Mouse (Mus musculus) C2C12 (cell line): ENCODE data around the gene Arhgap27. TPM values are rescaled to one million over a fixed set of nuclear protein-coding genes. Genes with fewer than 3 reads are reported as not detected.

ENCODE experiments used
- H3K27me3 ChIP-seq: one replicate; pipeline ENCODE4 v1.6.1; 2011; ENCODE audit not compliant: control insufficient read depth, insufficient read depth, insufficient read length
- H3K36me3 ChIP-seq: one replicate; pipeline ENCODE4 v1.6.1; 2011; ENCODE audit not compliant: control insufficient read depth, insufficient read depth
- H3K4me3 ChIP-seq: one replicate; pipeline ENCODE4 v1.5.1; 2011; ENCODE audit warnings: mild to moderate bottlenecking, control low read depth; ENCODE audit not compliant: poor library complexity, insufficient read depth, severe bottlenecking
- H3K79me2 ChIP-seq: one replicate; pipeline ENCODE4 v1.6.1; 2011; ENCODE audit not compliant: control insufficient read depth, insufficient read depth
- H3K79me3 ChIP-seq: one replicate; pipeline ENCODE4 v1.6.1; 2011; ENCODE audit warnings: low read depth, control low read depth
- H3ac ChIP-seq: one replicate; pipeline ENCODE3; 2011; ENCODE audit warnings: low read depth; ENCODE audit not compliant: control insufficient read depth, insufficient read length
- CEBPB ChIP-seq: IDR thresholded peaks from one replicate; pipeline ENCODE4 v1.6.1; 2011; ENCODE audit warnings: low read depth, mild to moderate bottlenecking, control low read depth, moderate library complexity
- CTCF ChIP-seq: IDR thresholded peaks from one replicate; pipeline ENCODE4 v1.5.1; 2011; ENCODE audit not compliant: control insufficient read depth, insufficient read depth, insufficient read length
- FOSL1 ChIP-seq: IDR thresholded peaks from one replicate; pipeline ENCODE4 v1.8.0; 2011; ENCODE audit warnings: mild to moderate bottlenecking, low read length; ENCODE audit not compliant: poor library complexity, insufficient read depth, severe bottlenecking
- MAX ChIP-seq: IDR thresholded peaks from one replicate; pipeline ENCODE4 v1.6.1; 2011; ENCODE audit warnings: mild to moderate bottlenecking, control low read depth
- MYOD1 ChIP-seq: IDR thresholded peaks from one replicate; pipeline ENCODE4 v1.6.1; 2011; ENCODE audit warnings: low read depth; ENCODE audit not compliant: control insufficient read depth, insufficient read length
- MYOG ChIP-seq: IDR thresholded peaks from one replicate; pipeline ENCODE4 v1.6.1; 2011; ENCODE audit not compliant: control insufficient read depth, insufficient read length; ENCODE audit errors: extremely low read depth
- USF1 ChIP-seq: IDR thresholded peaks from one replicate; pipeline ENCODE4 v1.6.1; 2011; ENCODE audit warnings: low read depth, mild to moderate bottlenecking, control low read depth, moderate library complexity
- polyA plus RNA-seq: library from polyadenylated mRNA; unstranded; fragments of >200 nt; fragmentation: generic; extraction: Trizol; gene quantifications from one replicate; pipeline ENCODE4 v1.2.1, GENCODE M21; 2012; ENCODE audit warnings: missing spikeins

The Arhgap27 gene
- polyA plus RNA-seq, 1 experiment = 0.19 TPM

DNA sequence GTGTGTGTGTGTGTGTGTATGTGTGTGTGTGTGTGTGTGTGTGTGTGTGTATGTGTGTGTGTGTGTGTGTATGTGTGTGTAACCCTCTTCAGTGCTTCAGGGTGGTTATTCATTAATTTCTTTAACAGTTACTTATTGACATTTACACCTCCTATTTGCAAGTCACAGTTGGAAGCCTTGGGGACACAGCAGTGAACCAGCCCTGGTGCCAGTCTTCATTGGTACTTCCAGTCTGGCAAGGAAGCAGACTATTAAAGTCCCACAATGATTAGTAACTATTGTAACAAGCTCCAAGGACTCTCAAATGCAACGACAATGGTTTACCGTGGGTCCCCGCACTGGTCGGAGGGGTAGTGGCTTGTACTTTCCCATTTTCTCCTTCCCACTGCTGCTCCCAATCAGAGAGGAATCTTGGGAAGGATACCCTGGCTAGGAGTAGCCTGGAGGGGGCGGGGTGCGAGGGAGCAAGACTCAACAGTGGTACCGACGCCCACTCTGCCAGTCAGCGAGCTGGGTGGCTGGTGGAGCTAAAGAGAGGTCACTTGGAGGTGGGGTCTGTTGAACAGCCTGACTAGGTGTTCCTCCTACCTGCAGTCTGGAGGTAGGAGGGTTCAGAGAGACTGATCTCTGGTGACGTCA, 48.6 kb downstream of the Arhgap27 start:
- Histone ChIP-seq H3K4me3 (no peak overlapping the region), H3K27me3 (no peaks in the 10 kb centered on the region), H3ac (no peak overlapping the region), H3K79me2 (no peaks in the 10 kb centered on the region), H3K79me3 (no peaks in the 10 kb centered on the region), H3K36me3 (no peaks in the 10 kb centered on the region)
- TF ChIP-seq CTCF (no peak), MYOG (no peak), FOSL1 (no peak), MAX (no peak), USF1 (no peak), CEBPB (no peak), MYOD1 (no peak)

DNA sequence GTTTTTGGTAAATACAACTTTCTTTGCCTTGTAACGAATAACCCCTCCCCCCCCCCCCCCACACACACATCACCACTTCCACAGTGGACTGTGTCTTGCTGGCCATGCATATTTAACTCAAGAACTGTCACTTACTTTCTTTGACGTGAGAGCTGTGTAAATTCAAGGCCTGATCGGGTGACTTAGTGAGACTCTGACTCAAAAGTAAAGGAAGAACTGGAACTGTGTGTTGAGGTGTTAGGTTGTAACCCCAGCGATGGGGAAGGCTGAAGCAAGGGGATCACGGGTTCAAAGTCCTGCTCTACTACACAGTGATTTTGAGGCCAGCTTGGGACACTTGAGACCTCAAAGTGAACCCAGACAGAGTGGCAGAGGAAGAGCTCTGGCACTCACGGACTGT, 50.0 kb downstream of the Arhgap27 start:
- H3K27me3 ChIP-seq = no peaks in the 10 kb centered on the region
- H3K36me3 ChIP-seq = no peaks in the 10 kb centered on the region
- H3ac ChIP-seq = no peak overlapping the region
- H3K4me3 ChIP-seq = no peak overlapping the region
- no peaks in the 10 kb centered on the region for H3K79me3 ChIP-seq
- no peak for TF ChIP-seq MYOG
- TF ChIP-seq CTCF = no peak
- no peak for TF ChIP-seq FOSL1
- no peak for TF ChIP-seq USF1
- TF ChIP-seq CEBPB = no peak
- TF ChIP-seq MAX = no peak
- no peak for TF ChIP-seq MYOD1
- H3K79me2 ChIP-seq = no peaks in the 10 kb centered on the region

DNA sequence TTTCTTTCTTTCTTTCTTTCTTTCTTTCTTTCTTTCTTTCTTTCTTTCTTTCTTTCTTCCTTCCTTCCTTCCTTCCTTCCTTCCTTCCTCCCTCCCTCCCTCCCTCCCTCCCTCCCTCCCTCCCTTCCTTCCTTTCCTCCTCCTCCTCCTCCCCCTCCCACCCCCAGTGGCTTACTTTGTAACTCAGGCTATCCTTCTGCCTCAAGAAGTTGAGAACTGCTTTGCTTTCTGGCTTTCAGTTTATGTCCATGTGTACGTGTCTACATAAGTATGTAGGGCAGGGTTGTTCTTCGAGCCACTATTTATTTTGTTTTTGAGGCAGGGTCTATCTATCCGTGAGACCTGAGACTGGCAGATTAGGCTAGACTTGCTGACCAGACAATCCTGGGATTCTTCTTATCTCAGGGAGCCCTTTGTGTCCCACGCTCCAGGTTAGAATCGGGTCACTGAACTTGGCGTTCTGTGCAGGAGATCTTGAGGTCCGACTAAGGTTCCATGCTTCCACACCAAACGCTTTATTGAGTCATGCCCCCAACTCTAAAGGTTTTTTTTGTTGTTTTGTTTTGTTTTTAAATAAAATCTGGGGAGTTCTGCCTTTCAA, 50.7 kb downstream of the Arhgap27 start:
- Histone ChIP-seq H3K36me3 (no peaks in the 10 kb centered on the region), H3K79me2 (no peaks in the 10 kb centered on the region), H3ac (peak overlapping the region; percentile 63), H3K27me3 (no peaks in the 10 kb centered on the region), H3K79me3 (no peaks in the 10 kb centered on the region), H3K4me3 (no peak overlapping the region)
- TF ChIP-seq MYOD1 (no peak), FOSL1 (no peak), USF1 (no peak), MYOG (no peak), CEBPB (no peak), MAX (no peak), CTCF (no peak)

DNA sequence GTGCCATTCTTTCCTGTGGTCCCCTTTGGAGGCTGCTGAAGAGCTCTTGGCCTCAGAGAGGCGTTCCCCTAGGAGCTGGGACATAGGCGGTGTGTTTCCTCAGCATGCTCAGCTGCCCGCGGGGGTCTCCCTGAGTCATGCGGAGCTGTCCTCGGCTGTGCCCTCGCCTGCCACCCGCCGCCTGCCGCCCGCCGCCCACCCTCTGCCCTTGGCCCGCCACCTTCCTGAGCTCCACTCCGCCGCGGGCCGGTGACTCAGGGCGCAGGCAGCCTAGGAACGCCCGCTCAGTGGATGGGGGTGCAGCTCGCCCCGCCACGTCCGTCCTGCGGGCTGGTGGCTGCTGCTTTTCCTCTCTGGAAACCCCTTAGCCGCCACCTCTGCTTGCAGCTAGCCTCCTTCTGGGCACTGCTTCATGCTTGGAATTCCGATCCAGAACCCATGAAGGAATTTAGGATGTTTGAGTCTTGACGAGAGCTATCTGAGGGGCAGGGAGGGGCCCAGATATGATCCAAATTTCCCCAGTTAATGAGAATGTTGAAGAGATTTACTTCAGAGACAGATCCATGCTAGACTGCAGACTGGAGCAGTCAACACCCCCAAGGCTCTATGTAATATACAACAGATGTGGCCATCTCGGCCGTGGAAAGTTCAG, 51.4 kb downstream of the Arhgap27 start:
- H3K4me3 ChIP-seq = no peak overlapping the region

DNA sequence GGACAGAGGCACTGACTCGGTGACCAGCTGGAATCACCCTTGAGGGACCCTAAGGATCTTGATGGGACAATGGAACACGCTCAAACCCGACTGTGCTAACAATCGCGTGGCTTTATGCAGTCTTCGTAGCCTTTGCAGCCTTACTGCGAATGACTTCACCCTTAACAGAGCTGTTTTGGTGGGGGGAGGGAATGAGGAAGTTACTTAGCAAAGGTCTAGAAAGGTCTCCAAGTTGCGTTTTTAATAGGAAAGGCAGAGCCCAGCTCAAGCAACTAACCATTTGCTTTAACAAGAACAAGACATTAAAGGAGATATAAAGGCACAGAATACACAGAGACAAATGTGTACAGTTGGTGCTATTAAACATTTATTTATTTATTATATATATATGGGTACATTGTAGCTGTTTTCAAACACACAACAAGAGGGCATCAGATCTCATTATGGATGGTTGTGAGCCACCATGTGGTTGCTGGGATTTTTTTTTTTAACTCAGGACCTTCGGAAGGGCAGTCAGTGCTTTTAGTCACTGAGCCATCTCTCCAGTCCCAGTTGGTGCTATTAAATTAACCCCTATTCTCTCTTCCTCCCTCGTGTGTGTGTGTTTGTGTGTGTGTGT, 53.4 kb downstream of the Arhgap27 start:
- H3K4me3 ChIP-seq = no peak overlapping the region
- no peaks in the 10 kb centered on the region for H3K36me3 ChIP-seq
- no peak for TF ChIP-seq MYOD1
- no peak for TF ChIP-seq CEBPB
- no peak for TF ChIP-seq MYOG
- TF ChIP-seq CTCF = no peak
- no peak for TF ChIP-seq FOSL1
- TF ChIP-seq MAX = no peak
- TF ChIP-seq USF1 = no peak
- no peak overlapping the region for H3ac ChIP-seq
- no peaks in the 10 kb centered on the region for H3K27me3 ChIP-seq
- no peaks in the 10 kb centered on the region for H3K79me3 ChIP-seq
- H3K79me2 ChIP-seq = no peaks in the 10 kb centered on the region

More for the DNA sequence above, 51.4 kb downstream of the Arhgap27 start:
- H3K79me2 ChIP-seq = no peaks in the 10 kb centered on the region
- no peaks in the 10 kb centered on the region for H3K36me3 ChIP-seq
- H3K79me3 ChIP-seq = no peaks in the 10 kb centered on the region
- peak overlapping the region; percentile 41 for H3ac ChIP-seq
- TF ChIP-seq USF1 = no peak
- TF ChIP-seq FOSL1 = peak; percentile 42
- TF ChIP-seq MYOD1 = peak; percentile 53
- peak; percentile 55 for TF ChIP-seq MAX
- TF ChIP-seq CEBPB = no peak
- TF ChIP-seq MYOG = no peak
- no peaks in the 10 kb centered on the region for H3K27me3 ChIP-seq
